Mouse (Mus musculus): ENCODE results near the gene Wdr60.

DNA sequence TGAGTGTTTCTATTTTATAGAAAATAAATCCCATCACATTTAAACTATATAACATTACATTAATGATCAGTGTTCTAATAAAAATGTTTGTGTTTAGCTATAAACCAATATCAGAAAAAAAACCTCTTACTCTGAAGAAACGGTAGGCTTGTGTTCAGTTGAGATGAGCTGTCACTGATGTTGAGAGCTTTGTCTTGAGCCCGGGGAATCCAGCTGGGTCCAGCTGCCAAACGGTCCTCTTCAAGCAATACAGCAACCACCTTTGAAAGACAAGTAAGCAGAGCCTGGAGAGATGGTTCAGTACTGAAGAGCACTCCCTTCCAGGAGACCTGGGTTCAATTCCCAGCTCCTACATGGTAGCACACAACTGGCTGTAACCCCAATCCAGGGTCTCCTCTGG, 33.4 kb downstream of the Wdr60 start:
- TF ChIP-seq CTCF (IDR thresholded peaks at IDR 0.05; ENCODE audit: borderline replicate concordance, insufficient read depth, low read depth, low read length), result no peak
- no peak for TF ChIP-seq POLR2A (IDR thresholded peaks at IDR 0.05; ENCODE audit: borderline replicate concordance, insufficient read depth, low read length)
